Mouse (Mus musculus) brain, embryonic 14.5 days (tissue): ENCODE measurements at regions not wholly inside any gene's neighbourhood (a gene's known extent, or its start where the extent isn't known, plus 50 kb on each side); places are given as distances from the start of the nearest gene placed in this dataset.

Experiments used
- DNase-seq: peaks from one replicate; pipeline ENCODE4 v3.0.0-alpha.2; 2011; ENCODE audit warnings: low read depth
- CTCF ChIP-seq: fragments of 200-500 bp; IDR thresholded peaks from 2 replicates; pipeline ENCODE4 v1.5.1; 2012; ENCODE audit warnings: inconsistent platforms, mild to moderate bottlenecking, moderate library complexity, borderline replicate concordance; ENCODE audit not compliant: insufficient read depth, insufficient read length; ENCODE audit errors: extremely low read depth
- POLR2A ChIP-seq: fragments of 200-500 bp; IDR thresholded peaks from 2 replicates; pipeline ENCODE4 v1.6.1; 2012; ENCODE audit warnings: mild to moderate bottlenecking, inconsistent platforms, borderline replicate concordance; ENCODE audit not compliant: poor library complexity, insufficient read depth, insufficient read length, severe bottlenecking; ENCODE audit errors: extremely low read depth

DNA sequence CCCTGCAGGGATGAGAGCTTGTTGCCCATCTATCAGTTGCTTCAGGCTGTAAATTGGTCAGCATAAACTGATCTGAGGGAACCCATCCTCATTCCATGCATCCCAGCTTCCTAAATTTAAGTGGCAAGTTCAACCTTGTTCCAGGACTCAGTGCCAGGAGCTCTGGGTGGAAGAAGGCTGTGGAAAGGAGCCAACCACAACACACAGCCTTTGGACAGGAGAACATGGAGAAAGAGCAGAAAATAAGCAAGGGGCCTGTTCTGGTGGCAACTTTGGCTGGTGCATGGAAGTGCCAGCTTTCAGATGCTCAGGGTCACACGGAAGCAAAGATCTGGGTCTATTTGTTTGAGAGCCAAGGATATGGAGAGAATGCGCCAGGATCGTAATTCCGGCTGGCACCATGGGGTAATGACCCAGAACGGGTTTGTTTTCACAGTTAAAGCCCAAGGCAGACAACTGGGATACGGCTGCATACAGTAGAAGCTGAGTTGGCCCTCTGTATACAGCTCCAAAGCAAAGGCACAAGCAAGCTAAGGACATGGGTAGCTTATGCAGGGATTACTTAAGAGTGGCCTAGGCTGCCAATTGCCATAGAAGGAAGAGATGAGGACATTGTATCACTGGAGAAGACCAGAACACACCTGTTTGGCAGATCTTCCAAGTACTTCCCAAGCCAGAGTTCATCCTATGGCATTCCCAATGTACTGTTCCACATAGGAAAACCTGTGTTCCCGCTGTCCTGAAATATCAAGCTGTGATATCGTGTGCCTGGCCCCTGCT is 364.2 kb upstream of the Mgmt start:
- TF ChIP-seq POLR2A (no peak), CTCF (no peak)
- DNase-seq = peak; percentile 5

GRCm38 (mm10) chr7:136531301-136531700 is 363.1 kb upstream of the Mgmt start:
- no peak for TF ChIP-seq CTCF
- no peak for TF ChIP-seq POLR2A
- DNase-seq = peak; percentile 17

DNA sequence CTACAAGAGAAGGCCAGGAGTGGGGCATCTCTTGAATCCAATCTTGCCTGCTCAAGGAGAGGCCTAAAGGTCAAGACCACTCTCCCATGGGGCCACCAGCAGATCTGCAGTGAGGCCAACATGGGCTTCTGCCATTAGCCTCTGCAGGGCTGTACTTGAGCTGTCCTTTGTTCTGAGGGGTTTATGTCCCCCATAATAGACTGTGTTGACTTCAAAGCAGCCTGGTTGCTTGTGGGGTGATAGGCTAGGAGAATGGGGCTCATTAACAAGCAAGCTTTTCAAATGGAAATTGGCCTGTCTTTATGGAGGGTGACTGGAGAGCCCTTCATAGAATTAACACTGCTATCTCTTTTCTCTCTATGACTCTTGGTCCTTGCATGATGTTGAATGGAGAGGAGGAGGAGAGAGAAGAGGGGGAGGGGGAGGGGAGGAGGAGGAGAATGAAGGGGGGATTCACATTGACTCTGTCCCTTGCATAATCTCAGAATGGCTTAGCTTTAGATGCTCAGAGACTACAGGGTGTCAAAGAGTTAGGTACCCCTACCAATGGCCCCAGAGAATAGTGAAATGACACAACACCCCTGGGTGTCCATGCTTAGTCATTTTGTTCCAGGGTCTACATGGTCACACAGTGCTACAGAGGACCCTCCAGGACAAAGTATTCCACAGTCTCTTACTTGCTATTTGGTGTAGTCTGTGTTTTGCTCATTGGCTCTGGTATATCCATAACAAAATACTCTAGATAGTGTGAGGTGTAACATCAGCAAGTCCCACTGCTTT is 352.3 kb upstream of the Mgmt start:
- DNase-seq = peak; percentile 81
- TF ChIP-seq POLR2A (no peak), CTCF (no peak)

DNA sequence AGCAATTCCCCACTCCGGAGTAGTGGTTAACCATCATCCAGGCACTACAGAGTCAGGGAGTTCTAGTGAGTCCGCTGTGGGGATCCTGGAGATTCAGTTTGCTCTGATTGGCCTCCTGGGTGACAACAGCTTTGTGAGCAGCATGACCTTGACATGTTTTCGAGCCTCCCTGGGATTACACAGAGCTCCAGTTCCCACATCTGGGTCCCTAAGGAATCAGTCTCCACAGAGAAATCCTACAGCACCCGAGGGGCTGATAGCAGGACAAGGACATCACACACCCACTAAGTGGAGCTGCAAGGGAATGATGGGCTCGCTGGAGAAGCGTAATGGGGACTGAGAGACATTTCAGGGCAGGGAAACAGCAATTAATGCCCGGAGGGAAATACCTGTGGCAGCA is 351.5 kb upstream of the Mgmt start:
- DNase-seq = no peak
- no peak for TF ChIP-seq CTCF
- TF ChIP-seq POLR2A = no peak

DNA sequence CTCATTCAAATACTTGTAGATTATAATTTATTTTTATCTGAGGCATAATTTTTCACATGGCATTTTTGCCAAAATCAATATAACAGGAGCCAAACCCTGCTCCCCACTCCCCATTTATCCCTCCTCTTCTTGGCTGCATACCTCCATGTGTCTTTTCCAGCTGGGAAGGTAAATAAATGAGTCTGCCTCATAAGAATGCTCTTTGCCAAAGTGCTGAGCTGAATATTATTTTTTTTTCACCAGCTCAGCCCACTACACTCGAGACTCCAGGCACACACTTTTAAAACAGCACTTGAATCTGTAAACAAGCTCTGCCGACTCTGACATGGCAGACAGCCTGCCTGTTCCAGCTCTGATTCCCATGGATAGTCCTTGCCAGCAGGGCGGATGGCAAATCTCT is 346.6 kb upstream of the Mgmt start:
- peak; percentile 53 for DNase-seq
- TF ChIP-seq CTCF (no peak), POLR2A (no peak)

DNA sequence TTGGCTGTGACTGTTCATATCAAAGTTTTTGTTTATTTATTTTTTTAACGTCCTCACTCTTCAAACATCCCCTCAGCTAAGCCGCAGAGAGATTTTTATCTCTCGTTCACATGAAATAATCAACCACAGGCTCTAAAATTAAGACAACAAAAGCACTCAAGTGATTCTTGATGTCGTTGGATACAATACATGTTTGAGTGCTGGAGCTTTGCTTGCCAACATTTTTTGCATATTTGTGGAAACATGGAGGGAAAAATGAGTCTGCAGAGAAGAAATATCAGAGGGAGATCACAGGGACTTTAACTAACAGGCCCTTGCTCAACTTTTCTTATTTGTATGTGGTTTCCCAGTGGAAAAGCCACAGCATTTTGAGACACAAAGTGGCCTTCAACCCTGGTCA is 338.0 kb upstream of the Mgmt start:
- TF ChIP-seq POLR2A (no peak), CTCF (no peak)
- DNase-seq = no peak

- no peak for TF ChIP-seq CTCF
- no peak for TF ChIP-seq POLR2A
- no peak for DNase-seq
Observed at GRCm38 (mm10) chr7:136559536-136559935, 334.9 kb upstream of the Mgmt start.

GRCm38 (mm10) chr7:136570911-136571310 is 323.5 kb upstream of the Mgmt start:
- no peak for DNase-seq
- no peak for TF ChIP-seq POLR2A
- TF ChIP-seq CTCF = no peak

GRCm38 (mm10) chr7:136581896-136582295 is 312.5 kb upstream of the Mgmt start:
- peak; percentile 36 for DNase-seq
- TF ChIP-seq POLR2A = no peak
- TF ChIP-seq CTCF = no peak

GRCm38 (mm10) chr7:136584361-136584760 is 310.1 kb upstream of the Mgmt start:
- peak; percentile 56 for DNase-seq
- TF ChIP-seq POLR2A = no peak
- no peak for TF ChIP-seq CTCF

- no peak for TF ChIP-seq POLR2A
- no peak for TF ChIP-seq CTCF
- DNase-seq = no peak
Observed at GRCm38 (mm10) chr7:136588491-136588890, 305.9 kb upstream of the Mgmt start.

DNA sequence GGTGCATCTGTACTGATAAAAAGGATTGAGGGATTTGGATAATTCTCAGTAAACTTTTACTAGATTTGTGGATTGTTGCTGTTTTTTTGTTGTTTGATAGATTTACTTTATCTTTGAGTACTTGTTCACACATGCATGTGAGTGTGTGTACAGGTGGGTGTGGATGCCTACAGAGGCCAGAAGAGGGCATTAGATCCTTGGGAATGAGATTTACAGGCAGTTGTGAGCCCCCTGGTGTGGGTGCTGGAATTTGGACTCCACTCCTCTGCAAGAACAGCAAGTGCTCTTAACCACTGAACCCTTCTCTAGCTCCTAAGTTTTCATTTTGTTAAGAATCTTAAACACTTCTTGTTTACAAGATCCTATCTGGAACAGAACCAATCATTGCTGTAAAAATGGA is 303.5 kb upstream of the Mgmt start:
- peak; percentile 13; the same call in 1 of the 2 replicates for TF ChIP-seq CTCF
- no peak for TF ChIP-seq POLR2A
- no peak for DNase-seq

GRCm38 (mm10) chr7:136607278-136608120 is 286.9 kb upstream of the Mgmt start:
- DNase-seq = peak; percentile 33
- TF ChIP-seq POLR2A = no peak
- no peak for TF ChIP-seq CTCF
